Mouse (Mus musculus) ES-Bruce4 (cell line): Measurements from ENCODE around the gene Herc4.

Experiments
- CTCF ChIP-seq: IDR thresholded peaks from one replicate; pipeline ENCODE4 v1.8.1; 2011; ENCODE audit warnings: low read depth, low read length
- EP300 ChIP-seq: IDR thresholded peaks from 2 replicates; pipeline ENCODE4 v1.6.1; 2011; ENCODE audit warnings: low read depth, low read length; ENCODE audit not compliant: insufficient read depth
- POLR2A ChIP-seq: IDR thresholded peaks from one replicate; pipeline ENCODE4 v1.8.1; 2011; ENCODE audit warnings: low read length; ENCODE audit not compliant: insufficient read depth

- TF ChIP-seq POLR2A (no peak), CTCF (no peak), EP300 (no peak)
Measured at GRCm38 (mm10) chr10:63240868-63241271, 2.7 kb upstream of the Herc4 start.
